Mouse (Mus musculus): ENCODE measurements around the gene Art5. TPM values are rescaled to one million over a fixed set of nuclear protein-coding genes. Genes with fewer than 3 reads are reported as not detected.

Gene Art5
- 0.83 and 1.5 TPM in 2 replicates for polyA plus RNA-seq (2015; fragmentation: Nextera tagmentation; extraction: Ambion mirVana)

DNA sequence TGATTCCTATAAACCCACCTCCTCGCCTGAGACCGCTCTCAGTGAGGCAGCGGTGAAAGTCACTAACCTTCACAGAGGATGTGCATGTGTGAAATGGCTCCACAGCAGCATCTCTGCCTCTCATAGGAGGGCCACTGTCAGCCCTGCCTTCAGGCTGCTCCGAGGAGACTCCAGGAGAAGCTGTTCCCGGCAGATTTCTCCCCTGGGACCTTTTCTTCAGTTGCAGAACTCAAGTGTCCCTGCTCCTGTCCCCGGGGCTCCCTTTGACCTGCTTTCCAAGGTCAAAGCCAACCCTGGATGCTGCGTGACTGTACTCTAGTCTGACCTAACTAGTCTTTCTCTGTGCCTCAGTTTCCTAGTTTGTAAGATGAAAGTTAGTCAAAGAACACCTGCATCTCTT lies at the start of gene Art5:
Gene Art5 (minus strand): TSS at position 319 of the 400 bp plus-strand sequence.
- WGBS = 69% methylated on average over 7 of the region's 7 CpGs
- Histone ChIP-seq H3K4me2 (no peak within 1 kb of the TSS), H3K4me1 (peaks cover 11% of the 10 kb centered on the region), H3K9ac (no peak within 1 kb of the TSS), H3K27me3 (replicated peaks) (peaks cover 5% of the 10 kb centered on the region; the same call in 1 of the 2 replicates), H3K36me3 (no peaks in the 10 kb centered on the region), H3K27ac (replicated peaks) (no peak within 1 kb of the TSS), H3K9me3 (no peaks in the 10 kb centered on the region), H3K4me3 (no peak within 1 kb of the TSS)
- ATAC-seq (ENCODE audit: extremely low read depth, insufficient number of reproducible peaks, low FRiP score, low TSS enrichment) = no peak

DNA sequence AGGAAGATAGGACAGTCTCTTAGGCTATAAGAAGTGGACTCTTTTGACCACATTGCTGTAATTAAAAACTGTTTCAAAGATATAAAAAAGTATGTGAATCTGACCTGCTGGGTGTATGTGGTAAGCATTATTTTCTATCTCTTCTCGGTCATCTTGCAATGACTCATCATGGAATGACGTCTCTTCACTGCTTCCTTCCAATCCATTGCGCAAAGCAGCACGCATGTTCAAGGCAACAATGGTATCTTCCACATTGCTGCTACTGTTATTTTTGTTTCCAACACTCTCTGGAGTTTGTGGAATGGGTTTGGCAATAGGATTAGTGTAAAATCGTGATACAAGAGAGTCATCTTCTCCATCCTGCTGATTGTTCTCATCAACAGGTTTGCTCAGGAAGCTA lies 44.4 kb upstream of the Art5 start:
- Histone ChIP-seq H3K4me1 (no peaks in the 10 kb centered on the region), H3K36me3 (peaks cover 94% of the 10 kb centered on the region), H3K4me2 (no peak overlapping the region), H3K27me3 (replicated peaks) (no peaks in the 10 kb centered on the region), H3K27ac (replicated peaks) (no peak overlapping the region), H3K9me3 (no peaks in the 10 kb centered on the region), H3K4me3 (no peak overlapping the region), H3K9ac (no peak overlapping the region)
- WGBS = 89% methylated on average over 5 of the region's 5 CpGs
- no peak for ATAC-seq (ENCODE audit: extremely low read depth, insufficient number of reproducible peaks, low FRiP score, low TSS enrichment)

DNA sequence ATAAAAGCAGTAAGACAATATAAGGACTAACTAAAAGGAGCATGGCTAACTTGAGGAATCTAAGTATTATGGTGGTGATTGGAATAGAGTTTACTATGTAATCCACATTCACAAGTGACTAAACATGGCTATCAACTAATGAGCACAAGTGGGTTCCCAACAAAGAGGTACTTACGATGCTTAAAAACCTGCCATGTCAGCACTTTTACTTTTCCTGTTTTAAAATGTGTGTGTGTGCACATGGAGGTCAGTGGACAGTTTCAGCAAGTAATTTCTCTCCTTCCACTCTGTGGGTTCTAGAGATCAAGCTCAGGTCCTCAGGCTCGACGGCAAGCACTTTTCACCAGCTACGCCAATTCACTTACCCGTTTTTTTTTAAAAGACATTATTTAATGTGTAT lies 28.6 kb upstream of the Art5 start:
- Histone ChIP-seq H3K9ac (no peak overlapping the region), H3K27me3 (replicated peaks) (no peaks in the 10 kb centered on the region), H3K9me3 (no peaks in the 10 kb centered on the region), H3K4me2 (no peak overlapping the region), H3K36me3 (peaks cover 94% of the 10 kb centered on the region), H3K27ac (replicated peaks) (no peak overlapping the region), H3K4me1 (no peaks in the 10 kb centered on the region), H3K4me3 (no peak overlapping the region)
- no peak for ATAC-seq (ENCODE audit: extremely low read depth, insufficient number of reproducible peaks, low FRiP score, low TSS enrichment)
- WGBS = 97% methylated on average over 5 of the region's 5 CpGs

DNA sequence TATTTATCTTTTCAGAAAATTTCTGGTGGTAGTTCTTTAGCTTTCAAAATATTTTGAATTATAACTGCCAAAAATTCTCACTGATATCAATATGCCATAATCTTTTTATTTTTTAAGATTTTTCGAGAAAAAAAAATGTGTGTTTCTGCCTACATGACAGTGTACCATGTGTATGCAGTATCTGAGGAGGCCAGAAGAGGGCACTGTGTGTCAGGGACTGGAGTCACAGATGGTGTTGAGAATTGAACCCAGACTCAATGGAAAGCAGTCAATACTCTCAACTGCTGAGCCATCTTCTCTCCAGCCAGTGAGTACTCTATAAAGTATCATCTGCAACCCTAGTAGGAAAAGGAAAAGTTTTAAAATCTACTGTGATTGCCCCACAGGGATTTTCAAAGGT lies 28.2 kb upstream of the Art5 start:
- no peak overlapping the region for H3K9ac ChIP-seq
- H3K4me2 ChIP-seq = no peak overlapping the region
- H3K4me3 ChIP-seq = no peak overlapping the region
- H3K27me3 ChIP-seq (replicated peaks) = no peaks in the 10 kb centered on the region
- H3K4me1 ChIP-seq = no peaks in the 10 kb centered on the region
- WGBS = 77% methylated on average over 1 of the region's 1 CpGs
- peaks cover 95% of the 10 kb centered on the region for H3K36me3 ChIP-seq
- no peak overlapping the region for H3K27ac ChIP-seq (replicated peaks)
- ATAC-seq (ENCODE audit: extremely low read depth, insufficient number of reproducible peaks, low FRiP score, low TSS enrichment) = no peak
- H3K9me3 ChIP-seq = no peaks in the 10 kb centered on the region

DNA sequence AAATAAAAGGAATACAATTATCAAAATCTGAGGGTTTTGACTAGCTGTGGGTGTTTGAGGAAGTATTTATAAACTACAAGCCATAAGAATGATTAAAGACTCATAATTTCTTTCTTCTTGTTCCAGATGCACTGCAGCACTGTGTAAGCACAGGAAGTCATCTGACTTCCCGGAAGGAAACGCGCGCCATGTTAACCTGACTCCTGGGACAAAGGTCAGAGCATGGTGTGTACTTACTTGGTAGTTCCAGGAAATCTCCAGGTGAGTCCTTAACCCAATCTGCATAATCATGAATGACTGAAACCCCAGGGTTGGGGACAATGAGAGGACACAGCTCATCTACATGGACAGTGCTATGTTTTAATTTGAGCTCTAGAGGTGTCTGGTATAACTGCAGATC lies 23.1 kb upstream of the Art5 start:
- Histone ChIP-seq H3K27me3 (replicated peaks) (no peaks in the 10 kb centered on the region), H3K36me3 (peaks cover 90% of the 10 kb centered on the region), H3K4me1 (no peaks in the 10 kb centered on the region), H3K9ac (no peak overlapping the region), H3K4me2 (no peak overlapping the region), H3K27ac (replicated peaks) (no peak overlapping the region), H3K4me3 (no peak overlapping the region), H3K9me3 (no peaks in the 10 kb centered on the region)
- no peak for ATAC-seq (ENCODE audit: extremely low read depth, insufficient number of reproducible peaks, low FRiP score, low TSS enrichment)
- 93% methylated on average over 4 of the region's 4 CpGs for WGBS

DNA sequence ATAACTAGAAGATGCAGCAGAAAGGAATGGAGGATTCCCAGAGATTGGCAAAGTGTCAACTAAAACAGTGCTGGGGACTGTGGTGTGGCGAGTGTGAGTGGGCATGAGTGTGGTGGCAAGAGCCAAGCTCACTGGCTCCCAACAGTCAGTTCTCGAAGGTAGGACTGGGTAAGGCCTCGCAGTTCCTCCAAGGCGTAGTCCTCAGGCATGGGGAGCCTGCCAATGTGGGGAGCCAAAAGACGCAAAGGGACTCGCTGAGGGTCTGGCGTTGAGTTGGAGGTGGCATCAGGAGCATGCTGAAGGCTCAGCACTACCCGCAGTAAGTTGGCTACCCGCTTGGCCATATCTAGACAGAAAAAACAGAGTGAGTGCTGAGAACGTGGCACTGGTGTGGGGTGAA lies 11.0 kb upstream of the Art5 start:
- H3K4me3 ChIP-seq = no peak overlapping the region
- H3K27me3 ChIP-seq (replicated peaks) = no peaks in the 10 kb centered on the region
- peaks cover 74% of the 10 kb centered on the region for H3K36me3 ChIP-seq
- H3K4me1 ChIP-seq = no peaks in the 10 kb centered on the region
- no peak for ATAC-seq (ENCODE audit: extremely low read depth, insufficient number of reproducible peaks, low FRiP score, low TSS enrichment)
- no peaks in the 10 kb centered on the region for H3K9me3 ChIP-seq
- WGBS = 93% methylated on average over 10 of the region's 10 CpGs
- no peak overlapping the region for H3K4me2 ChIP-seq
- H3K27ac ChIP-seq (replicated peaks) = no peak overlapping the region
- no peak overlapping the region for H3K9ac ChIP-seq

DNA sequence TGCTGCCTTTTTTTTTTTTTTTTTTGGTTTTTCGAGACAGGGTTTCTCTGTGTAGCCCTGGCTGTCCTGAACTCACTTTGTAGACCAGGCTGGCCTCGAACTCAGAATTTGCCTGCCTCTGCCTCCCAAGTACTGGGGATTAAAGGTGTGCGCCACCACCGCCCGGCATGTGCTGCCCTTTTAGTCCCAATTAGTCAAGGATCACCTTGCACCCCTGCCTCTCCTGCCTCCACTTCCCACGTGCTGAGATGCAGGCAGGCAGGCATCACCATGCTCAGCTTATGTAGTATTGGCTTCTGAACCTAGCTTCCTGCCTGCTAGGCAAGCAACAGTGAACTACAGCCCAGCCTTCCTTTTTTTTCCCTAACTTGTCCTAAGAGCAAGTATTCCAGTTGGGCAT lies 8.1 kb upstream of the Art5 start:
- ATAC-seq (ENCODE audit: extremely low read depth, insufficient number of reproducible peaks, low FRiP score, low TSS enrichment) = no peak
- no peaks in the 10 kb centered on the region for H3K9me3 ChIP-seq

DNA sequence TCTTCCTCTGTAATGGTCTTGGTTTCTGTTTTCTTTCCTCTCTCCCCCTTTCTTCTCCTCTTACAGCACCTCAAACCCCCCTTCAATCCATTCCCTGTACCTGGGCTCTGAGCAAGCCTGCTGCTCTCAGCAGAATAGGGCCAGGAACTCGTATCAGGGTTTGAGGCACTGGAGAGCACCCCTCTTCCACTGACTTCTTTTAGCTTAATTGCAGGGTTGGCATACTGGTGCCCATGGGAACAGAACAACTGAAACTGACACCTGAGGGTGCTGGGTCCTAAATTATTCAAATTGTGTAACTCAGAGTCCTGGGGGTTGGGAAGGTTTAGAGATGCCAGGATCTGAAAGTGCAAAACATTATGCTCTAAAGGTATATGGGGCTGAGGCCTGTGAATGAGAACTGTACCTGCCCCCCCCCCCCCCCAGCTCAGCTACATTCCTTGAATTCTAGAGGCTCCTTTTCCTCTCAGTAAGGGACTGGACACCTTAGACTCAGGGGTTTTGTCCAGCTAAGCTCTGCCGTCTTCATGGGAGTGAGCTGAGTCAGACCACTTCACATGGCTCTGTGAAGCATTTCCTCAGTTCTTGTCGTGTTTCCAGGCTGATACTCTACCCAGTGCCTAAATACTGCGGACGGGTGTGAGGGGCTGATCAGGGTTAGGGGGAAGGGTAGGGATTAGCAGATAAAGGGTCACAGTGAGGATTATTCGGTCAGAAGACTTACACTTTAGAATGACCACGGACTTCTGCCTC lies 7.5 kb upstream of the Art5 start, which contains the start of gene Chrna10:
Gene Chrna10 (minus strand): TSS at position 250 of the 753 bp plus-strand sequence.
- no peak for ATAC-seq (ENCODE audit: extremely low read depth, insufficient number of reproducible peaks, low FRiP score, low TSS enrichment)
- H3K9ac ChIP-seq = 0 out of 2 replicates have a peak within 1 kb of the TSS, but pooled peaks have one; percentile 12
- peaks cover 5% of the 10 kb centered on the region; the same call in 1 of the 2 replicates for H3K27me3 ChIP-seq (replicated peaks)
- no peak within 1 kb of the TSS for H3K4me2 ChIP-seq
- no peaks in the 10 kb centered on the region for H3K9me3 ChIP-seq
- H3K4me3 ChIP-seq = no peak within 1 kb of the TSS
- peaks cover 38% of the 10 kb centered on the region for H3K36me3 ChIP-seq
- no peak within 1 kb of the TSS for H3K27ac ChIP-seq (replicated peaks)
- WGBS = 37% methylated on average over 7 of the region's 7 CpGs
- H3K4me1 ChIP-seq = no peaks in the 10 kb centered on the region

More for the DNA sequence above, 8.1 kb upstream of the Art5 start:
- Histone ChIP-seq H3K4me3 (no peak overlapping the region), H3K27me3 (replicated peaks) (peaks cover 5% of the 10 kb centered on the region; the same call in 1 of the 2 replicates), H3K36me3 (peaks cover 44% of the 10 kb centered on the region), H3K4me2 (no peak overlapping the region), H3K27ac (replicated peaks) (no peak overlapping the region), H3K9ac (no peak overlapping the region), H3K4me1 (no peaks in the 10 kb centered on the region)
- 68% methylated on average over 6 of the region's 6 CpGs for WGBS

DNA sequence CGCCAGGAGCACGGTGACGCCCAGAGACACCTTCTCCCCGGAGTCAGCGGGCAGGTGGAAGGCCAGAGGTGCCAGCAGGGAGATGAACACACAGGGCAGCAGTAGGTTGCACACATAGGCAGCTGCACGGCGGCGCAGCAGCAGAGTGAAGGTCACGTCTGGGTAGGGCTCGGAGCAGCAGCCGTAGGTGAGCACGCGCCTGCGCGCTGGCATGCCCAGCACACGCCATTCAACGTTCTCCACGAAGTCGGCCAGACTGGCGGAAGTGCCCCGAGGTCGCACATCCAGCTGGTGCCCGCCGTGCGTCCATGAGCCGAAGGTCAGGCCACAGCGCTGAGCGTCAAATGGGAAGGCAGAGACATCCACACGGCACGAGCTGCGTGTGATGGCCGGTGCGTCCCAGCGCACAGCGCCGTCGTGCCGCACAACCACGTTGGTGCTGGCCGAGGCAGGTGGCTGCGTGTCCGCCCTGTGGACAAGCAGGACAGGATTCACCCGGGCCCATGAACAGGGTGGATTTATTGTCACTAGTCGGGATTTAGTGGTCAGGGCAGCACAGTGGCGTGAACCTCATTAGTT lies 4.0 kb upstream of the Art5 start:
- Histone ChIP-seq H3K4me3 (no peak overlapping the region), H3K4me2 (no peak overlapping the region), H3K36me3 (peaks cover 3% of the 10 kb centered on the region), H3K4me1 (no peaks in the 10 kb centered on the region), H3K9me3 (no peaks in the 10 kb centered on the region), H3K27me3 (replicated peaks) (peaks cover 5% of the 10 kb centered on the region; the same call in 1 of the 2 replicates), H3K27ac (replicated peaks) (no peak overlapping the region), H3K9ac (no peak overlapping the region)
- 64% methylated on average over 45 of the region's 45 CpGs for WGBS
- no peak for ATAC-seq (ENCODE audit: extremely low read depth, insufficient number of reproducible peaks, low FRiP score, low TSS enrichment)

DNA sequence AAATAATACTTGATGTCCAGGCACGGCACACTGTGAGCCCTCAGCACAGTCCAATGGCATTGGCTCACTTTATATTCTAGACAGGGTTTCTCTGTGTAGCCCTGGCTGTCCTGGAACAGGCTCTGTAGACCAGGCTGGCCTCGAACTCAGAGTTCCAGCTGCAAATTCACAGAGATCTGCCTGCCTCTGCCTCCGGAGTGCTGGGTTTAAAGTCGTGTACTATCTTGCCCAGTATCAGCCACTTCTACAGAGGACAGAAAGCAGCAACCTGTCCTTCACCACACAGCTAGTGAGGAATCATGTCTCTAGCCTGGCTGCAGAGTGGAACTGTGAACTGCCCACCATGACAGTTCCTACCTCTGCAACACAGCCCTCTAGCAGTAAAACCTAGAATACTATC lies 457 bp upstream of the Art5 start:
- WGBS = 76% methylated on average over 4 of the region's 4 CpGs
- no peak for ATAC-seq (ENCODE audit: extremely low read depth, insufficient number of reproducible peaks, low FRiP score, low TSS enrichment)
- H3K9ac ChIP-seq = no peak overlapping the region

DNA sequence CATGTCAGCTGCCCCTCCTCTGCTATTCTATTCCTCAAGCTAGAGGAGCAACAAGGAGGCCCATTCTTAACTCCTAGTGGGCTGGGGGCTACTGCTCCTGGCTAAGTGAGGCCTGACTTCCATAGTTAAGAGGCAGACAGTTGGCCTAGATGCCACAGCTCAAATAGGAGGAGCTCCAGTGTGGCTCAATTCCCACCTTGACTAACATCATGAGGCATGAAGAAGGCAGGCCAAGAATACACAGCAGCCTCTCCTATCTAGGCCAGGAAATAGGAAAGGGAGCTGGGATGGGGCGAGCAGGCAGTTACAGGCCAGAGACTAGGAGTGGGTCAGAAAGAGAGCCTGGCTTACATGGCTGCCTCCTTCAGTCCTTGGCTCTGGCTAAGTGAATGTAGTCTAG lies 1.1 kb downstream of the Art5 start:
- Histone ChIP-seq H3K4me2 (no peak overlapping the region), H3K27ac (replicated peaks) (no peak overlapping the region), H3K9me3 (no peaks in the 10 kb centered on the region), H3K4me1 (peaks cover 15% of the 10 kb centered on the region), H3K27me3 (replicated peaks) (peaks cover 5% of the 10 kb centered on the region; the same call in 1 of the 2 replicates), H3K4me3 (no peak overlapping the region), H3K9ac (no peak overlapping the region), H3K36me3 (no peaks in the 10 kb centered on the region)
- 65% methylated on average over 1 of the region's 1 CpGs for WGBS
- no peak for ATAC-seq (ENCODE audit: extremely low read depth, insufficient number of reproducible peaks, low FRiP score, low TSS enrichment)

More for the DNA sequence above, 457 bp upstream of the Art5 start:
- peaks cover 11% of the 10 kb centered on the region for H3K4me1 ChIP-seq
- H3K4me2 ChIP-seq = no peak overlapping the region
- H3K27me3 ChIP-seq (replicated peaks) = peaks cover 5% of the 10 kb centered on the region; the same call in 1 of the 2 replicates
- H3K36me3 ChIP-seq = no peaks in the 10 kb centered on the region
- H3K27ac ChIP-seq (replicated peaks) = no peak overlapping the region
- no peaks in the 10 kb centered on the region for H3K9me3 ChIP-seq
- H3K4me3 ChIP-seq = no peak overlapping the region

All from heart, embryonic 13.5 days (tissue).